Mouse (Mus musculus): Measurements from ENCODE around the gene Myo9b. TPM values are rescaled to one million over a fixed set of nuclear protein-coding genes. Genes with fewer than 3 reads are reported as not detected.

The Myo9b gene
- polyA plus RNA-seq, 1 experiment from 2014 or later: 20.2 TPM

DNA sequence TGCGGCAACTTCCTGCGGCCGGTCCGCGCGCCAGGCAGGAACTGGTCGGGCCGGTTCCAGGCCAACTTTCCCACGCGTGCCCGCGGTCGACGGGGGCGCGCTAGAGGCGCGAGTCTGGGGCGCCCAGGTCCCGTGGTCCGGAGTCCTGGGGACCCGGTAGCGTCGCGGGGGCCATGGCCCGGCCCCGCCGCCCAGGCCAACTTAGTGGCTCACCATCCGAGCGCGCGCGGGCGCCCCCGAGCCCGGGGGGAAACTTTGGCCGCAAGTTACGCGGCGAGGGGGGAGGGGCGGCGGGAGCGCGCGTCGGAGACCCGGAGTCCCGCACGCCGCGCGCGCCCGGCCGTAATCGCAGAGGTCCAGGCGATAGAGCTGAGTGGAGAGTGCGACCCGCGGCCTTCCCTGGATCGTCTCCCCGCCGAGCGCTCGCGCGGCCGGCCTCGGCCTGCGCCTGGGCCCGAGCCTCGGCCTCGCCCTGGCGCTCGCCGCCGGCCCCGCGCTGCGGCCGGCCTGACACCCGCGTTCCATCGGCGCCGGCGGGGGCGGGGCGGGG lies 109.0 kb downstream of the Myo9b start, which contains the start of gene Nr2f6:
TSS of gene Nr2f6 (minus strand) at position 540 of the 550 bp plus-strand sequence.
- Histone ChIP-seq H3K9ac (peak within 1 kb of the TSS; percentile 76), H3K9me3 (no peaks in the 10 kb centered on the region), H3K27me3 (replicated peaks) (peaks cover 3% of the 10 kb centered on the region; the same call in 1 of the 2 replicates), H3K4me3 (peak within 1 kb of the TSS; percentile 74), H3K4me1 (peaks cover 43% of the 10 kb centered on the region), H3K27ac (peak within 1 kb of the TSS; percentile 85), H3K36me3 (replicated peaks) (no peaks in the 10 kb centered on the region), H3K4me2 (peak within 1 kb of the TSS; percentile 93)
- under 1% methylated on average over 81 of the region's 89 CpGs for WGBS
- ATAC-seq (replicated peaks): peak; percentile 68

- peak overlapping the region; percentile 85 for H3K27ac ChIP-seq
- WGBS: 2% methylated on average over 46 of the region's 80 CpGs
- H3K9ac ChIP-seq: peak overlapping the region; percentile 76
- ATAC-seq (replicated peaks): peak; percentile 86
- no peaks in the 10 kb centered on the region for H3K36me3 ChIP-seq (replicated peaks)
- peaks cover 37% of the 10 kb centered on the region for H3K4me1 ChIP-seq
- no peaks in the 10 kb centered on the region for H3K9me3 ChIP-seq
- peak overlapping the region; percentile 93 for H3K4me2 ChIP-seq
- peaks cover 3% of the 10 kb centered on the region; the same call in 1 of the 2 replicates for H3K27me3 ChIP-seq (replicated peaks)
- H3K4me3 ChIP-seq: peak overlapping the region; percentile 74
Measured at GRCm38 (mm10) chr8:71381971-71382961, 109.8 kb downstream of the Myo9b start.

GRCm38 (mm10) chr8:71383396-71383795 lies 110.9 kb downstream of the Myo9b start:
- H3K36me3 ChIP-seq (replicated peaks): no peaks in the 10 kb centered on the region
- H3K27me3 ChIP-seq (replicated peaks): no peaks in the 10 kb centered on the region
- no peak overlapping the region for H3K4me2 ChIP-seq
- H3K4me1 ChIP-seq: peaks cover 37% of the 10 kb centered on the region
- no peaks in the 10 kb centered on the region for H3K9me3 ChIP-seq
- H3K4me3 ChIP-seq: no peak overlapping the region
- H3K9ac ChIP-seq: no peak overlapping the region
- 8% methylated on average over 12 of the region's 12 CpGs for WGBS
- H3K27ac ChIP-seq: peak overlapping the region; percentile 85
- ATAC-seq (replicated peaks): no peak

GRCm38 (mm10) chr8:71383860-71384259 lies 111.3 kb downstream of the Myo9b start:
- Histone ChIP-seq H3K4me3 (no peak overlapping the region), H3K9me3 (no peaks in the 10 kb centered on the region), H3K9ac (no peak overlapping the region), H3K36me3 (replicated peaks) (no peaks in the 10 kb centered on the region), H3K27me3 (replicated peaks) (no peaks in the 10 kb centered on the region), H3K4me2 (no peak overlapping the region), H3K27ac (no peak overlapping the region), H3K4me1 (peaks cover 33% of the 10 kb centered on the region)
- no peak for ATAC-seq (replicated peaks)
- 33% methylated on average over 3 of the region's 3 CpGs for WGBS

DNA sequence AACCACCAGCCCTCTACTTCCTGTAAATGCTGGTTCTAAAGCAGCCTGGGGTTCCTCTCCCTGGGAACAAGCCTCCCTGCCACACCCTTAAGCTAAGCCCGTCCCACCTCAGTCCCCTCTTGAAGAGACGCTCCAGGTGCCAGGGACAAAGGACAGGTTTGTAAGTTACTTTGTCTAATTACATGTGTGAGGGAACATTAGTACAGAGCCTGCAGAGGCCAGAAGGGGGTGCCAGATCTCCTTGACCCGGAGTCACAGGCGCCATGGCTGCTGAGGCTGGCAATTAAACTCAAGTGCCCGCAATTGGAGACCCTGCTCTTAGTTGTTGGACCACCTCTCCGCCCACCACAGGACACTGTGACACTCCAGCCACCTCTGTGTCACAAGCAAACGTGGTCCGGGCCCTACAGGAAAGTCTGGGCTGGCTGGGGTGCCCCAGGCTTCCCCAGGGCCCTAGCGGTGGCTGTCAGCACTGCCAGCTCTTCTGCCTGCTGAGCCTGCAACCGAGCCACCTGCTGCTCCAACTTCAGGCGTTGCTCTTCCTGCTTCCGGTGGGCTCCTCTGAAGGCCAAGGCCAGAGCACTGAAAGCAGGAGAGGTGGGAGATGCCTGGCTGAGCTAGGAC lies 112.8 kb downstream of the Myo9b start:
- H3K9ac ChIP-seq: no peak overlapping the region
- peaks cover 19% of the 10 kb centered on the region for H3K4me1 ChIP-seq
- 73% methylated on average over 12 of the region's 12 CpGs for WGBS
- H3K4me2 ChIP-seq: no peak overlapping the region
- no peaks in the 10 kb centered on the region for H3K9me3 ChIP-seq
- H3K27ac ChIP-seq: no peak overlapping the region
- no peaks in the 10 kb centered on the region for H3K27me3 ChIP-seq (replicated peaks)
- ATAC-seq (replicated peaks): no peak
- H3K36me3 ChIP-seq (replicated peaks): no peaks in the 10 kb centered on the region
- H3K4me3 ChIP-seq: no peak overlapping the region

DNA sequence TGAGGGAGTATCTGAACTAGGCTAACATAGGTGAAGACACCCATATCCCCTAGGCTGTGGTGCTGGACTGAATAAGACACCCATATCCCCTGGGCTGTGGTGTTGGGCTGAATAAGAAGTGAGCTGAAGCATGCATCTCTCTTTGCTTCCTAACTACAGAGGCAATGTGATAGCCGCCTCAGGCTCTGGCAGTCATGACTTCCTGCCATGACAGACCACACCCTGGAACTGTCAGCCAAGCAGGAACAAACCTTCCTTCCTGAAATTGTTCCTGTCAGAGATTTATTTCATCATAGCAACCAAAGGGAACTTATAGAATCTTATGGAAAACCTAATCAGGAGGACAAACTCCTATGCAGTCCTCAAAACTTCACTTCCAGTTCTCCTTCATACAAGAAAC lies 115.8 kb downstream of the Myo9b start:
- no peak overlapping the region for H3K4me2 ChIP-seq
- no peak overlapping the region for H3K27ac ChIP-seq
- H3K9me3 ChIP-seq: no peaks in the 10 kb centered on the region
- no peaks in the 10 kb centered on the region for H3K27me3 ChIP-seq (replicated peaks)
- no peak for ATAC-seq (replicated peaks)
- no peak overlapping the region for H3K4me3 ChIP-seq
- H3K9ac ChIP-seq: no peak overlapping the region
- 80% methylated on average over 1 of the region's 1 CpGs for WGBS
- no peaks in the 10 kb centered on the region for H3K36me3 ChIP-seq (replicated peaks)
- no peaks in the 10 kb centered on the region for H3K4me1 ChIP-seq

- H3K4me2 ChIP-seq: no peak overlapping the region
- no peaks in the 10 kb centered on the region for H3K27me3 ChIP-seq (replicated peaks)
- WGBS: 95% methylated on average over 2 of the region's 2 CpGs
- no peak overlapping the region for H3K27ac ChIP-seq
- no peak for ATAC-seq (replicated peaks)
- no peak overlapping the region for H3K4me3 ChIP-seq
- no peaks in the 10 kb centered on the region for H3K9me3 ChIP-seq
- no peak overlapping the region for H3K9ac ChIP-seq
- H3K36me3 ChIP-seq (replicated peaks): no peaks in the 10 kb centered on the region
- 0 out of 2 replicates have a peak, but pooled peaks cover 4% of the 10 kb centered on the region for H3K4me1 ChIP-seq
Measured at GRCm38 (mm10) chr8:71391696-71392095, 119.2 kb downstream of the Myo9b start.

- WGBS: 75% methylated on average over 5 of the region's 5 CpGs
- ATAC-seq (replicated peaks): no peak
- no peaks in the 10 kb centered on the region for H3K9me3 ChIP-seq
Measured at GRCm38 (mm10) chr8:71392391-71392790, 119.9 kb downstream of the Myo9b start.

GRCm38 (mm10) chr8:71392871-71393270 lies 120.4 kb downstream of the Myo9b start:
- H3K9ac ChIP-seq: no peak overlapping the region
- WGBS: 14% methylated on average over 3 of the region's 3 CpGs
- no peak for ATAC-seq (replicated peaks)
- no peaks in the 10 kb centered on the region for H3K27me3 ChIP-seq (replicated peaks)
- no peak overlapping the region for H3K4me2 ChIP-seq
- H3K9me3 ChIP-seq: no peaks in the 10 kb centered on the region
- H3K4me1 ChIP-seq: peaks cover 13% of the 10 kb centered on the region
- no peak overlapping the region for H3K4me3 ChIP-seq
- H3K36me3 ChIP-seq (replicated peaks): no peaks in the 10 kb centered on the region
- H3K27ac ChIP-seq: no peak overlapping the region

More at GRCm38 (mm10) chr8:71392391-71392790, 119.9 kb downstream of the Myo9b start:
- no peak overlapping the region for H3K4me3 ChIP-seq
- H3K27ac ChIP-seq: no peak overlapping the region
- H3K27me3 ChIP-seq (replicated peaks): no peaks in the 10 kb centered on the region
- H3K4me2 ChIP-seq: no peak overlapping the region
- H3K4me1 ChIP-seq: peaks cover 8% of the 10 kb centered on the region
- no peaks in the 10 kb centered on the region for H3K36me3 ChIP-seq (replicated peaks)
- no peak overlapping the region for H3K9ac ChIP-seq

DNA sequence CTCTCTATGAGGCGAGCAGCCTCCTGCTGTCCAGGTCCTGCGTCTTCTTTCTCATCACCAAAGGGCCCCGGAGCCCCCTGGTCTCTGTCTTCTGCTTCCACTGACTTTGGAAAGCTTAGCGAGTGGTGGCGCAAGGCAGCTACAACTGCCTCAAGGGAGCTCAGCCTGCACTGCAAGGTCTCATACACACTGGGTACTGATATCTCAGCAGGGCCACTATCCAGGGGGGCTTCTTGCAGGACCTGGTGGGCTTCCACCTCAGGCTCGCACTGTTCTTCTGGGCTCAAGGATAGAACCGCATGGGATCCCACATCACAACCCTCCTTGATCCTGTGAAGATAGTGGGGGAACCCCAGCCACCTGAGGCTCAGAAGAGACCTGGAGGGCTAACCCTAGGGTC lies 122.0 kb downstream of the Myo9b start:
- no peak overlapping the region for H3K4me3 ChIP-seq
- H3K4me2 ChIP-seq: no peak overlapping the region
- no peaks in the 10 kb centered on the region for H3K9me3 ChIP-seq
- no peaks in the 10 kb centered on the region for H3K27me3 ChIP-seq (replicated peaks)
- H3K9ac ChIP-seq: no peak overlapping the region
- H3K4me1 ChIP-seq: peaks cover 13% of the 10 kb centered on the region
- 76% methylated on average over 7 of the region's 7 CpGs for WGBS
- H3K36me3 ChIP-seq (replicated peaks): peaks cover 8% of the 10 kb centered on the region; the same call in 1 of the 2 replicates
- no peak overlapping the region for H3K27ac ChIP-seq
- no peak for ATAC-seq (replicated peaks)

GRCm38 (mm10) chr8:71395071-71395470 lies 122.6 kb downstream of the Myo9b start:
- 88% methylated on average over 10 of the region's 10 CpGs for WGBS
- H3K4me2 ChIP-seq: no peak overlapping the region

DNA sequence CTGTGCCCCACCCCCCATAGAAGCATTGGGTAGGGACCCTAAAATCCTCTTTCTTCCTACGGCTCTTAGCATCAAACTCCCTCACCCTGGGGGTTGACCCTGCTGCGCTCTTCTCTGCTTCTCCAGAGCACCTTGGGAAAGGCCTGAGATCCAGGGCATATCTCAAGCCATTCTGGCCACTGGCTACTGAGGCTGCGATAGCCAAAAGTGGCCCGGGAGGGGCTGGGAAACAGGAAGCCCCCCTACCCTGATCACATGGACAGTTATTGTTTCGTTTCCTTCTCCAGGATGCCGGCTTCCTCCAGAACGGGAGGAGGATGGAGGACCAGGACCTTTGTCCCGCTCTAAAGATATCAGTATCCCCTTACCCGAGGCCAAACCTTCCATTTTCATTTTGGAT lies 123.1 kb downstream of the Myo9b start, which contains the start of gene Ushbp1:
TSS of gene Ushbp1 (minus strand) at position 174 of the 400 bp plus-strand sequence.
- Histone ChIP-seq H3K36me3 (replicated peaks) (peaks cover 11% of the 10 kb centered on the region; the same call in 1 of the 2 replicates), H3K9me3 (no peaks in the 10 kb centered on the region), H3K4me1 (peaks cover 13% of the 10 kb centered on the region), H3K4me3 (peak within 1 kb of the TSS; percentile 75), H3K9ac (no peak within 1 kb of the TSS), H3K4me2 (peak within 1 kb of the TSS; percentile 89), H3K27me3 (replicated peaks) (no peaks in the 10 kb centered on the region), H3K27ac (peak within 1 kb of the TSS; percentile 73)
- 85% methylated on average over 9 of the region's 9 CpGs for WGBS
- ATAC-seq (replicated peaks): no peak

More at GRCm38 (mm10) chr8:71395071-71395470, 122.6 kb downstream of the Myo9b start:
- H3K9me3 ChIP-seq: no peaks in the 10 kb centered on the region
- no peak overlapping the region for H3K9ac ChIP-seq
- no peak overlapping the region for H3K27ac ChIP-seq
- H3K4me1 ChIP-seq: peaks cover 13% of the 10 kb centered on the region
- no peak for ATAC-seq (replicated peaks)
- H3K27me3 ChIP-seq (replicated peaks): no peaks in the 10 kb centered on the region
- peaks cover 11% of the 10 kb centered on the region; the same call in 1 of the 2 replicates for H3K36me3 ChIP-seq (replicated peaks)
- no peak overlapping the region for H3K4me3 ChIP-seq
